8 mouse cellular contexts compared by ENCODE assay signal in genomic region chr6:4746036-4746695, GRCm38 (mm10). TPM values are rescaled to one million over a fixed set of nuclear protein-coding genes. Genes with fewer than 3 reads are reported as not detected.
DNase-seq lines count a peak whose midpoint lies in the region; ATAC-seq and TF ChIP-seq lines count a peak whose summit lies in the region.

No protein-coding gene starts in this region.

- no peak for TF ChIP-seq CTCF in forebrain, postnatal 0 days (IDR thresholded peaks at IDR 0.05; ENCODE audit: low read depth)

- ATAC-seq in kidney, embryonic 15.5 days (replicated peaks; ENCODE audit: low FRiP score), result no peak
- no peak for ATAC-seq in forebrain, postnatal 0 days
- no peak for ATAC-seq in limb, embryonic 13.5 days (ENCODE audit: low FRiP score, low read depth)
- no peak for ATAC-seq in neural tube, embryonic 13.5 days (ENCODE audit: low read depth)
- no peak for ATAC-seq in granulocyte monocyte progenitor cell, adult 5-6 weeks (replicated peaks; ENCODE audit: poor library complexity, severe bottlenecking)

- no peaks in the 10 kb centered on the region for H3K4me1 ChIP-seq in kidney, embryonic 15.5 days
- 0 out of 2 replicates have a peak, but pooled peaks cover 3% of the 10 kb centered on the region for H3K4me1 ChIP-seq in forebrain, postnatal 0 days (ENCODE audit: insufficient read depth)
- H3K4me1 ChIP-seq in limb, embryonic 13.5 days, result peaks cover 5% of the 10 kb centered on the region
- peaks cover 15% of the 10 kb centered on the region for H3K4me1 ChIP-seq in neural tube, embryonic 13.5 days (replicated peaks)

- H3K36me3 ChIP-seq in kidney, embryonic 15.5 days, result no peaks in the 10 kb centered on the region
- H3K36me3 ChIP-seq in forebrain, postnatal 0 days (ENCODE audit: insufficient read depth), result no peaks in the 10 kb centered on the region
- no peaks in the 10 kb centered on the region for H3K36me3 ChIP-seq in limb, embryonic 13.5 days
- H3K36me3 ChIP-seq in neural tube, embryonic 13.5 days, result no peaks in the 10 kb centered on the region

- peak overlapping the region; percentile 48 for H3K9ac ChIP-seq in kidney, embryonic 15.5 days
- peak overlapping the region; percentile 68 for H3K9ac ChIP-seq in forebrain, postnatal 0 days
- peak overlapping the region; percentile 79 for H3K9ac ChIP-seq in limb, embryonic 13.5 days
- peak overlapping the region; percentile 74 for H3K9ac ChIP-seq in neural tube, embryonic 13.5 days

- WGBS in kidney, embryonic 15.5 days, result 45% methylated on average over 22 of the region's 22 CpGs
- WGBS in forebrain, postnatal 0 days, result 45% methylated on average over 21 of the region's 22 CpGs
- 42% methylated on average over 22 of the region's 22 CpGs for WGBS in limb, embryonic 13.5 days
- WGBS in neural tube, embryonic 13.5 days, result 47% methylated on average over 22 of the region's 22 CpGs

- peak overlapping the region; percentile 66 for H3K27ac ChIP-seq in kidney, embryonic 15.5 days
- H3K27ac ChIP-seq in forebrain, postnatal 0 days (ENCODE audit: low read depth, low read length), result peak overlapping the region; percentile 86
- H3K27ac ChIP-seq in limb, embryonic 13.5 days, result peak overlapping the region; percentile 84
- H3K27ac ChIP-seq in neural tube, embryonic 13.5 days (replicated peaks), result peak overlapping the region; percentile 83

- no peak for DNase-seq in kidney, adult 11 months
- DNase-seq in cerebellum, adult 18-20 months, result peak; percentile 13 to 47
- peak; percentile 29 for DNase-seq in forebrain, postnatal 0 days
- DNase-seq in layer of hippocampus, postnatal 25 days (ENCODE audit: extremely low spot score in 1 of 2, low spot score in 1 of 2), result no peak

- H3K4me3 ChIP-seq in kidney, embryonic 15.5 days (replicated peaks), result peak overlapping the region; percentile 49
- peak overlapping the region; percentile 54 for H3K4me3 ChIP-seq in forebrain, postnatal 0 days (ENCODE audit: low read depth, low read length)
- H3K4me3 ChIP-seq in limb, embryonic 13.5 days, result peak overlapping the region; percentile 53
- H3K4me3 ChIP-seq in neural tube, embryonic 13.5 days, result peak overlapping the region; percentile 46

- no peaks in the 10 kb centered on the region for H3K27me3 ChIP-seq in kidney, embryonic 15.5 days
- H3K27me3 ChIP-seq in forebrain, postnatal 0 days (ENCODE audit: insufficient read depth, low read length), result no peaks in the 10 kb centered on the region
- H3K27me3 ChIP-seq in limb, embryonic 13.5 days, result no peaks in the 10 kb centered on the region
- H3K27me3 ChIP-seq in neural tube, embryonic 13.5 days, result no peaks in the 10 kb centered on the region

- H3K4me2 ChIP-seq in kidney, embryonic 15.5 days, result peak overlapping the region; percentile 65
- peak overlapping the region; percentile 63 for H3K4me2 ChIP-seq in forebrain, postnatal 0 days (ENCODE audit: low read depth)
- H3K4me2 ChIP-seq in limb, embryonic 13.5 days (replicated peaks), result peak overlapping the region; percentile 62
- H3K4me2 ChIP-seq in neural tube, embryonic 13.5 days, result peak overlapping the region; percentile 47

- H3K9me3 ChIP-seq in kidney, embryonic 15.5 days (replicated peaks), result peaks cover 13% of the 10 kb centered on the region
- peaks cover 4% of the 10 kb centered on the region; the same call in 1 of the 2 replicates for H3K9me3 ChIP-seq in forebrain, postnatal 0 days (ENCODE audit: low read length)
- H3K9me3 ChIP-seq in limb, embryonic 13.5 days, result peaks cover 35% of the 10 kb centered on the region
- peaks cover 11% of the 10 kb centered on the region for H3K9me3 ChIP-seq in neural tube, embryonic 13.5 days

RNA-seq across cellular contexts. Expression of gene Sgce, which starts 0.8 kb away (rescaled TPM):
- 46.8 and 48.7 TPM in 2 replicates for polyA plus RNA-seq in kidney, embryonic 15.5 days (2015; fragmentation: Nextera tagmentation; extraction: Ambion mirVana)
- total RNA-seq in forebrain, postnatal 0 days (2014; rRNA removed), result 36.2 and 44.5 TPM in 2 replicates
- 30.6 and 39.4 TPM in 2 replicates for polyA plus RNA-seq in forebrain, postnatal 0 days (2015; fragmentation: Nextera tagmentation; extraction: Ambion mirVana)
- 77.7 and 78.6 TPM in 2 replicates for polyA plus RNA-seq in limb, embryonic 13.5 days (2015; fragmentation: Nextera tagmentation; extraction: Ambion mirVana)
- polyA plus RNA-seq in neural tube, embryonic 13.5 days (2015; fragmentation: Nextera tagmentation; extraction: Ambion mirVana), result 64.7 and 68.5 TPM in 2 replicates
- total RNA-seq in granulocyte monocyte progenitor cell, adult 5-6 weeks (2014; fragmentation: Nextera tagmentation), result not detected in 2 replicates
- 1.0 and 2.3 TPM in 2 replicates for total RNA-seq in granulocyte monocyte progenitor cell, adult 5-6 weeks (2017)
- 10 to 100 TPM; 33.3 to 35.3 TPM for total RNA-seq in layer of hippocampus, postnatal 25 days (2021)

RNA-seq across cellular contexts. Expression of gene Peg10, which starts 0.9 kb away (rescaled TPM):
- polyA plus RNA-seq in kidney, embryonic 15.5 days (2015; fragmentation: Nextera tagmentation; extraction: Ambion mirVana), result 4.1 and 4.4 TPM in 2 replicates
- 25.2 and 72.5 TPM in 2 replicates for total RNA-seq in forebrain, postnatal 0 days (2014; rRNA removed)
- polyA plus RNA-seq in forebrain, postnatal 0 days (2015; fragmentation: Nextera tagmentation; extraction: Ambion mirVana), result 1.8 and 3.5 TPM in 2 replicates
- polyA plus RNA-seq in limb, embryonic 13.5 days (2015; fragmentation: Nextera tagmentation; extraction: Ambion mirVana), result 11.4 and 11.8 TPM in 2 replicates
- 4.5 and 5.7 TPM in 2 replicates for polyA plus RNA-seq in neural tube, embryonic 13.5 days (2015; fragmentation: Nextera tagmentation; extraction: Ambion mirVana)
- total RNA-seq in granulocyte monocyte progenitor cell, adult 5-6 weeks (2014; fragmentation: Nextera tagmentation), result not detected in 2 replicates
- total RNA-seq in granulocyte monocyte progenitor cell, adult 5-6 weeks (2017), result 0.04 and 0.15 TPM in 2 replicates
- 1 to 10 TPM; 6.0 to 6.8 TPM for total RNA-seq in layer of hippocampus, postnatal 25 days (2021)

Comparison
In these comparisons a context has a peak if more than half of its experiments do, and no peak if none do; other contexts are left out.
1. DNase-seq: peak in cerebellum, adult 18-20 months (2 of 2) and forebrain, postnatal 0 days (single experiment); none in kidney, adult 11 months (single experiment) and layer of hippocampus, postnatal 25 days (0 of 2).
2. Peak in every context shown above with its lines, with median percentiles within 50 percentile points of each other: H3K27ac ChIP-seq, H3K4me2 ChIP-seq, H3K4me3 ChIP-seq and H3K9ac ChIP-seq.